Mouse (Mus musculus) ES-CJ7 (cell line): ENCODE data around the gene Calcr.
A peak's percentile ranks its signal among the peaks of the same experiment; 100 is the strongest.

ENCODE experiments used
- DNase-seq: peaks from one replicate; pipeline ENCODE4 v3.0.0; 2011; ENCODE audit warnings: low read depth, low spot score

Calcr gene

GRCm38 (mm10) chr6:3764230-3764764, at the start of gene Calcr:
Gene Calcr (minus strand): TSS chr6:3764714.
- peak; percentile 26 for DNase-seq

- no peak for DNase-seq
These were observed 3.0 kb upstream of the Calcr start for GRCm38 (mm10) chr6:3767485-3767884.

DNA sequence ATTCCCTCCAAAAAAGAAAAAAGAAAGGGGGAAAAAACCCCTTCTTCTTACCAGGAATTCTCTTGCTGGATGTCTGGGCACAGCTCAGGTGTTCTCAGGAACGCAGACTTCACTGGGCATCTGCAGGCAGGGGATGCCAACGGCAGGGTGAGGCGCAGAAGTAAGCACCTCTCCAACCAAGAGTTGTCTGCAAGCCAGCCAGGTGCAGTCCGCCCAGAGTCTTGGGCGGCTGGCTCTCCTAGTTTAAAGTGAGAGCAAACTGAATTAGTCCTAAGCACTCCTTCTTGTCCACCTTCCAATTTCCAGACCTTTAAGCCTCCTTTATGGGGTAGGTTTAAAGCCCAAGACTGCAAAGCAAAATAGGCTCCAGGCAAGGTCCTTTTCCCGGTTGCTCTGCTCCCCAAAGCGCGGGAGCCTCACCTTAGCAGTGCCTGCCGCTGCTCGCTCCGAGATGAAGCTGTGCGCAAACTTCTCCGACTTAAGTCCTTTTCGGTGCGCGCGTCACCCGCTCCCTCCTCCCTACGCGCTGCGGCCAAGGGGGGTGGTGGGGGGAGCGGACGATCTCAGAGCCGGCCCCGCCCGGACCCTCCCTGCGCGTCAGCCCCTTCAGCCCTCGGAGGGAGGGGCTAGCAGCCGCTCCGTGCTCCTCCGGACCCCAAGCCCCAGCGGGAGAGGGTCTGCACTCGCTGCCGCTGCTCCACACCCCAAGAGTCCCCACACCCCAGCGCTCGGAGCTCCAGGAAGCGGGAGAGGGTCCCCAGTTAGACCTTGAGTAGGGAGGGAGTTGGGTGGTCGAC, 1.1 kb downstream of the Calcr start:
- DNase-seq = peak; percentile 79

DNA sequence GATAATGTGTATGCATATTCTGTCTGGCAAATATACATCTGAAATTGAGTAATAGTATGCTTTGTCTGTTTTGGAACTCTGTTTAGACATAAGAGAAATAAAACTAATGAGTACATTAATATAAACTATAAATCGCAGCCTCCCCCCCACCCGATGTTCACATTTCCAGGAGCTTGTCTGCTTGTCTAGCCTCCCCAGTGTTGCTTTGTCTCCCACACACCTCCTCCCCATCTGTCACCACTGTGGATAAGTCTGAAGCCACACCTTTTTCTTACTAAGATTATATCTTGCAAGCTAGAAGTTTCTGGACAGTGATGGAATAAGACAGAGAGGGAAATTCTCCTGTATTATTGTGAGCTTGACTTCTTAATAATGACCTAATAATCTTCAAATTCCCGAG, 12.9 kb downstream of the Calcr start:
- no peak for DNase-seq

- no peak for DNase-seq
These were observed 14.9 kb downstream of the Calcr start for GRCm38 (mm10) chr6:3749624-3750023.

DNA sequence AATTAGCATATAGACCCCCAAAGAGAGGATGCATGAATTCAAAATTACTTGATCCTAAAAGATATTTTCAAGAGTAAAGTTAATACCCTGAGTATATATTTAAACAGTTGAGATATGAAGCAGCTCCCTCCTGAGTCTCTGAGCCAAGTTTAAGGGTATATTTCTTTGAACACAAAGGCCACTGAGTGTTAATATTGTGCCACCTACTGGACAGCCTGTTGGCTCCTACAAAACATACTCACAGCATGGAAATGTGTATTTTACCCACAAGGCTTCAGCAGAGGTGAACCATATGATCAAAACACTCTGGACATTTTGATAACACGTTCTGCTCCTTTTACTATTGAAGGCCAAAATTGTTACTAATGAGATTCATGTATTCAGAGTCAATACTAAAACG, 19.0 kb downstream of the Calcr start:
- peak; percentile 42 for DNase-seq

DNA sequence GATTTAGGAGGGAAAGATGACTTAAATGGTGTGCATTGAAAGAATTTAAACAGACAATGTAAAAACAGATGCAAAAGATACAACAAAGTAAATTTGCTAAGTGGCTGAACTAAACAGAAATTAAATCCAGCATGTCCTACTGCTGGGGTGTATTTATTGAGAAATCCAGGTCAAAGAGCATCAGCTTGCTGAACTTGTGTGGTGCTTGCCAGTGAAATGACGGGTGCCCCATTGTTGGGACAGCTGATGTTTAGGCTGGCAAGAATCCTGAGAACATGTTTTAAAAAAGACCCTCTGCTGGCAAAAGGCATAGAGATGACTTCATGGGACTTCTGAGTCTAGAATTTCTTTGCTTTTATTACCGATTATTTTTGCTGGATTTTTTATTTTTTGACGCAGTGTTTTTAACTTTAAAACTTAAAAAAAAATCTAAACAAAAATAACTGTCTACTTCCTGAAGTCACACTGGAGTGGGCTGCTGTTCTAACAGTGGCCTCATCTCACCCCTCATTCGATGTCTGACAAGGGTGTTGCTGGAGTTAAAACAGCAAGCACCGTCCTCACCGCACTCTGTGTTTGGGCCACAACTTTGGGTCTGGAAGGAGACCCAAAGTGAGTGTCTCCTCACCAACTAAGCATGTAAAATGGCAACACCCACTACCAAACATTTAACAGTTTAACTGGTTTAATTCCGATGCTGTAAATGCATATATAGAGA, 22.4 kb downstream of the Calcr start:
- DNase-seq = no peak

DNA sequence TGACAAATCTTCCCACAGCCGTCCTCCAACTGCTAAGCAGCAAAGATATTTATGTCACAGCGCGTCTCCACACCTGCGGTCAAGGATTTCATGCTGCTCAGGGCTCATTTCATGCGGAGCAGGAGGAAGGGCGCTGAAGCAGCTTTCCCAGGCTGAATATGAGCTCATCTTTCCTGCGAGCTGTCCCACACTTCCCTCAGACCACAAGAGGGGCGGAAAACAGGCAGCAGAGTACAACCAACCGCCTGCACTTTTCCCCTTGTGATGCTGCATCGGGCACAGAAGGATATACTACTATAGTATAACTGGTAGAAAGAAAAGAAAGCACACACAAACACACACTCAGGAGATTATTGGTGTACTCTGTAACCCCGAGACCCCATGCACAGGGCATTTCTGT, 23.2 kb downstream of the Calcr start:
- DNase-seq = peak; percentile 10

- no peak for DNase-seq
These were observed 34.2 kb downstream of the Calcr start for GRCm38 (mm10) chr6:3730246-3730867.

DNA sequence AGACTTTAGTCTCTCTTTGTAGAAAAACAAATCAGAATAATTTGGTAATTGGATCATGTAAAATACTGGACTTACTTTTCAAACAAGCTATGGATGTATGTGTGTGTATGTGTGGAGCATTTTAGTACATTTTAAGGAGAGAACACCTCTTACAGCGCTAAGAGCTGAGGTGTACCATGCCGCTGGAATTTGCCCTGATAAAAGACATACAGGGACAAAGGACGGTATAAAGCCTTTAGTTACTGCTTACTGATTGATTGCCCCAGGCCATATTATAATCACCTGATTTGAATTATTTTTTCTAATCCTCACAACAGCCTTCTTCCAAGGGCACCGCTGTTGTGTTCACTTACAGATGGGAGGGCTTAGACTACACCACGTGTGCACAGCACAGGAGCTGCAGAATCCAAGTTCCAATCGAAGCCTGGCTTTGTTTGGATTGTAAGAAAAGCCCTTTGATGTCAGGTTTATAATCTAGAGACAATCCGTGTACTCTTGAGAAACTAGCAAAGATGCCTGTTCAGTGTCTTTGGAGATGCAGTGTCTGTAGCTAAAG, 76.3 kb downstream of the Calcr start:
- DNase-seq = no peak

- peak; percentile 42 for DNase-seq
These were observed 86.2 kb downstream of the Calcr start for GRCm38 (mm10) chr6:3678286-3678685.

GRCm38 (mm10) chr6:3677806-3678205, 86.7 kb downstream of the Calcr start:
- DNase-seq = peak; percentile 93

DNA sequence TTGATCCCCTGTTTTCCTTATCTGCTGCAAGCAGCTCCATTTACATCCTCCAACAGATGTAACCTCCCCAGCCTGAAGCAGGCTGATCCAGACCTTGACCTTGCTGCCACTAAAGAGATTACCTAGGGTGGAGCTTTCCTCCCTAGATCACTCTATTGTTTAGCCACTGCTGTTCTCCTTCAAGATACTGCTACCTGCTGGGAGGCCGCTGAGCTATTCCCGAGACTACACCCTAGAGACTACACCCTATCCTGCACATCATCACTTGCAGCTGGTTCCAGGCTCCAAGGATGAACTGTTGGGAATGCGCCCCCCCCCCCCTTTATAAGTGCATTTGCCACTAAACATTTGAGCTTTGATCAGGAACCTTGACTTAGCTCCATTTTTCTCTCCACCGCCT, 92.6 kb downstream of the Calcr start:
- peak; percentile 64 for DNase-seq

GRCm38 (mm10) chr6:3664147-3664716, 100.3 kb downstream of the Calcr start:
- no peak for DNase-seq

DNA sequence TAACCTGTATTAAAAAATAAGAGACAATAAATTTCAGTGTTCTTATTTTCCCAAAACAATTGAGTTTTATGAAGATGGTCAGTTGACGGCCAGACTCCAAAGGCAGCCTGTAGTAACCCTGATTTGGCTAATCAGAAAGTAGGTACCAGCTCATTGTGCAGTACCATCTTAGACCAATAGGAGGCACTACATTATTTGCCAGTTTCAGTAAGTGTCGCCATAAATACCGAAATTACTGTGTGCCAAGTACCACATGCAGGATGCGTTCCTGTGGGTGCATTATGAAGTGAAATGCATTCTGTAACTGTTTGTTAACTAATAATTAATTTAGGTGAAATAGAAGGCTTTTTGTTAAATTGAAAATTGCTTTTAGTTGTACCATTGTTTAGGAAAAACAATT, 106.1 kb downstream of the Calcr start:
- no peak for DNase-seq
